In genomic region chr12:54838931-54839330, GRCm38 (mm10) we compare ENCODE assay signal across 21 mouse cellular contexts. TPM values are rescaled to one million over a fixed set of nuclear protein-coding genes. Genes with fewer than 3 reads are reported as not detected.
DNase-seq lines count a peak whose midpoint lies in the region; ATAC-seq and TF ChIP-seq lines count a peak whose summit lies in the region.
"Had no signal": no experiment of that assay in that cellular context is flagged by ENCODE, and none has a peak within 500 bp of the region (broad histone marks: within the 10 kb centered on the region; RNA-seq: fewer than 3 reads in every experiment).

No protein-coding gene starts in this region.

- H3K4me3 ChIP-seq in liver, embryonic 11.5 days (ENCODE audit: low read depth, low read length), result no peak overlapping the region
- H3K4me3 ChIP-seq in midbrain, embryonic 11.5 days (ENCODE audit: low read depth, low read length), result no peak overlapping the region
- no peak overlapping the region for H3K4me3 ChIP-seq in midbrain, postnatal 0 days (ENCODE audit: low read depth, low read length)

- H3K27ac ChIP-seq in liver, embryonic 11.5 days (ENCODE audit: low read depth, low read length), result no peak overlapping the region
- H3K27ac ChIP-seq in midbrain, embryonic 11.5 days (ENCODE audit: low read depth, low read length), result no peak overlapping the region
- H3K27ac ChIP-seq in midbrain, postnatal 0 days (ENCODE audit: low read depth, low read length), result no peak overlapping the region

- no peak for TF ChIP-seq CTCF in midbrain, postnatal 0 days (IDR thresholded peaks at IDR 0.05)

- H3K4me2 ChIP-seq in liver, embryonic 11.5 days, result no peak overlapping the region
- no peak overlapping the region for H3K4me2 ChIP-seq in midbrain, embryonic 11.5 days
- H3K4me2 ChIP-seq in midbrain, postnatal 0 days (ENCODE audit: low read depth, low read length, poor library complexity, severe bottlenecking), result no peak overlapping the region

- H3K27me3 ChIP-seq in liver, embryonic 11.5 days (replicated peaks; ENCODE audit: control insufficient read depth, insufficient read depth, low read length), result no peaks in the 10 kb centered on the region
- H3K27me3 ChIP-seq in midbrain, embryonic 11.5 days (ENCODE audit: control insufficient read depth, insufficient read depth, low read length), result no peaks in the 10 kb centered on the region
- no peaks in the 10 kb centered on the region for H3K27me3 ChIP-seq in midbrain, postnatal 0 days (ENCODE audit: insufficient read depth, low read length)
- H3K27me3 ChIP-seq: CH12.LX, Patski had no signal

- H3K4me1 ChIP-seq in liver, embryonic 11.5 days (replicated peaks; ENCODE audit: control insufficient read depth, insufficient read depth, low read length), result 0 out of 2 replicates have a peak, but pooled peaks cover 4% of the 10 kb centered on the region
- peaks cover 7% of the 10 kb centered on the region; the same call in 1 of the 2 replicates for H3K4me1 ChIP-seq in midbrain, embryonic 11.5 days (ENCODE audit: control insufficient read depth, insufficient read depth, low read length)
- H3K4me1 ChIP-seq in midbrain, postnatal 0 days (ENCODE audit: insufficient read depth, low read length), result no peaks in the 10 kb centered on the region

- no peaks in the 10 kb centered on the region for H3K9me3 ChIP-seq in liver, embryonic 11.5 days (ENCODE audit: control insufficient read depth, low read length)
- H3K9me3 ChIP-seq in midbrain, embryonic 11.5 days (ENCODE audit: control insufficient read depth, low read length), result no peaks in the 10 kb centered on the region
- H3K9me3 ChIP-seq in midbrain, postnatal 0 days (ENCODE audit: low read length), result no peaks in the 10 kb centered on the region
- H3K9me3 ChIP-seq: G1E had no signal

- no peak for ATAC-seq in liver, embryonic 11.5 days (replicated peaks; ENCODE audit: low FRiP score)
- ATAC-seq in midbrain, embryonic 11.5 days (ENCODE audit: low FRiP score), result no peak
- no peak for ATAC-seq in midbrain, postnatal 0 days (ENCODE audit: low FRiP score)
- ATAC-seq: activated CD4-positive, CD25-positive, alpha-beta regulatory T cell, adult 4 months; CD4-positive, CD25-positive, alpha-beta regulatory T cell, adult 4 months; Patski had no signal

- peak; percentile 60 for DNase-seq in heart, adult 11 months
- no peak for DNase-seq in heart, adult 8-10 months (ENCODE audit: low spot score)
- DNase-seq in liver, embryonic 11.5 days (ENCODE audit: low spot score), result peak; percentile 10
- DNase-seq in liver, result no peak
- DNase-seq in midbrain, embryonic 11.5 days (ENCODE audit: low spot score, missing footprints), result peak; percentile 61
- DNase-seq in midbrain, postnatal 0 days (ENCODE audit: low spot score), result no peak
- DNase-seq: adrenal gland, adult 2 months; adrenal gland, adult 8-10 months; adrenal gland, postnatal 10 days; adrenal gland, postnatal 14 days; adrenal gland, postnatal 25 days; adrenal gland, postnatal 36 days; B cell, adult 2 months; cerebellum, adult 11 months; cerebellum, adult 11-12 months; cerebellum, adult 18-20 months had no signal

- H3K9ac ChIP-seq in liver, embryonic 11.5 days (ENCODE audit: low read depth, low read length), result no peak overlapping the region
- no peak overlapping the region for H3K9ac ChIP-seq in midbrain, embryonic 11.5 days (ENCODE audit: low read length)
- H3K9ac ChIP-seq in midbrain, postnatal 0 days (replicated peaks; ENCODE audit: low read length, poor library complexity, severe bottlenecking), result no peak overlapping the region

- H3K36me3 ChIP-seq in liver, embryonic 11.5 days (ENCODE audit: control insufficient read depth, insufficient read depth, low read length), result no peaks in the 10 kb centered on the region
- no peaks in the 10 kb centered on the region for H3K36me3 ChIP-seq in midbrain, embryonic 11.5 days (ENCODE audit: control insufficient read depth, insufficient read depth, low read length)
- no peaks in the 10 kb centered on the region for H3K36me3 ChIP-seq in midbrain, postnatal 0 days (ENCODE audit: insufficient read depth, low read length)
- H3K36me3 ChIP-seq: G1E had no signal

RNA-seq across cellular contexts. Expression of gene Cfl2, which starts 23.7 kb away (rescaled TPM):
- total RNA-seq in heart, adult 8-10 months (2022), result 100 to 1,000 TPM; 390 to 423 (median 413) TPM
- polyA plus RNA-seq in liver, embryonic 11.5 days (2014; fragmentation: Nextera tagmentation; extraction: Ambion mirVana), result 87.3 TPM in 2 replicates
- polyA plus RNA-seq in midbrain, embryonic 11.5 days (2014; fragmentation: Nextera tagmentation; extraction: Ambion mirVana), result 278 and 287 TPM in 2 replicates
- total RNA-seq in midbrain, postnatal 0 days (2014; rRNA removed), result 209 and 212 TPM in 2 replicates
- polyA plus RNA-seq in midbrain, postnatal 0 days (2015; fragmentation: Nextera tagmentation; extraction: Ambion mirVana), result 249 and 256 TPM in 2 replicates

RNA-seq across cellular contexts. Expression of gene Snx6, which starts 43.4 kb away (rescaled TPM):
- 10 to 100 TPM; 27.1 to 31.7 (median 29.0) TPM for total RNA-seq in heart, adult 8-10 months (2022)
- 115 and 123 TPM in 2 replicates for polyA plus RNA-seq in liver, embryonic 11.5 days (2014; fragmentation: Nextera tagmentation; extraction: Ambion mirVana)
- polyA plus RNA-seq in midbrain, embryonic 11.5 days (2014; fragmentation: Nextera tagmentation; extraction: Ambion mirVana), result 251 and 261 TPM in 2 replicates
- total RNA-seq in midbrain, postnatal 0 days (2014; rRNA removed), result 76.8 and 112 TPM in 2 replicates
- polyA plus RNA-seq in midbrain, postnatal 0 days (2015; fragmentation: Nextera tagmentation; extraction: Ambion mirVana), result 124 and 141 TPM in 2 replicates

Comparison
In these comparisons a context has a peak if more than half of its experiments do, and no peak if none do; other contexts are left out.
1. DNase-seq: peak in heart, adult 11 months (single experiment), liver, embryonic 11.5 days (single experiment) and midbrain, embryonic 11.5 days (single experiment); none in heart, adult 8-10 months (single experiment), liver (single experiment) and midbrain, postnatal 0 days (single experiment).